Mouse (Mus musculus) CH12.LX (cell line): ENCODE results near the gene Cdr2. TPM values are rescaled to one million over a fixed set of nuclear protein-coding genes. Genes with fewer than 3 reads are reported as not detected.

ENCODE experiments used
- DNase-seq: peaks from one replicate; pipeline ENCODE4 v3.0.0-alpha.2; 2013; ENCODE audit errors: extremely low read depth
- H3K27ac ChIP-seq: 2 replicates; pipeline ENCODE4 v1.5.1; 2012; ENCODE audit warnings: low read depth, mild to moderate bottlenecking, control low read depth, moderate library complexity; ENCODE audit not compliant: insufficient read depth
- H3K27me3 ChIP-seq: replicated peaks from 2 replicates; pipeline ENCODE3; 2012; ENCODE audit warnings: inconsistent platforms
- H3K36me3 ChIP-seq, 2 experiments: replicated peaks in 1 of 2; 2 replicates each; pipeline versions ENCODE3 to v1.6.1; 2012; ENCODE audit warnings: inconsistent platforms in 1 of 2, low read length in 1 of 2, mild to moderate bottlenecking in 1 of 2, mixed read lengths in 1 of 2, moderate library complexity in 1 of 2; ENCODE audit not compliant: control insufficient read depth in 1 of 2, insufficient read depth in 1 of 2
- H3K4me1 ChIP-seq, 2 experiments: 2 replicates each; pipeline ENCODE4 v1.6.1; 2012; ENCODE audit warnings: inconsistent platforms in 1 of 2, moderate library complexity in 1 of 2; ENCODE audit not compliant: insufficient read depth in 2 of 2, control insufficient read depth in 1 of 2
- H3K4me2 ChIP-seq: 2 replicates; pipeline ENCODE4 v1.6.1; 2012; ENCODE audit warnings: low read depth, mild to moderate bottlenecking, control low read depth; ENCODE audit not compliant: poor library complexity, insufficient read depth, severe bottlenecking
- H3K4me3 ChIP-seq, 3 experiments: fragments of 150-350 bp in 1 of 3; sonication (generic) in 1 of 3; replicated peaks in 1 of 3; 2 replicates each; pipeline versions ENCODE3 to v1.5.1; 2011 to 2012; ENCODE audit warnings: low read depth in 2 of 3, low read length in 2 of 3, mild to moderate bottlenecking in 2 of 3, moderate library complexity in 2 of 3, control low read depth in 1 of 3, improper control_type of control experiment in 1 of 3, inconsistent platforms in 1 of 3, mixed read lengths in 1 of 3; ENCODE audit not compliant: poor library complexity in 1 of 3
- H3K79me2 ChIP-seq: replicated peaks from 2 replicates; pipeline ENCODE4 v1.6.1; 2012; ENCODE audit warnings: mild to moderate bottlenecking, moderate library complexity; ENCODE audit not compliant: control insufficient read depth, poor library complexity, insufficient read depth, severe bottlenecking; ENCODE audit errors: extremely low read depth
- H3K9ac ChIP-seq: 2 replicates; pipeline ENCODE4 v1.6.1; 2012; ENCODE audit warnings: low read depth, mild to moderate bottlenecking, control low read depth, moderate library complexity; ENCODE audit not compliant: insufficient read depth
- H3K9me3 ChIP-seq: replicated peaks from 2 replicates; pipeline ENCODE3; 2012; ENCODE audit warnings: low read length, inconsistent platforms, mixed read lengths
- BHLHE40 ChIP-seq: IDR thresholded peaks from 2 replicates; pipeline ENCODE4 v1.6.1; 2011; ENCODE audit warnings: mild to moderate bottlenecking, low read depth, low read length, improper control_type of control experiment
- CHD1 ChIP-seq: IDR thresholded peaks from 2 replicates; pipeline ENCODE4 v1.6.1; 2012; ENCODE audit warnings: low read depth, low read length, improper control_type of control experiment, inconsistent platforms
- CHD2 ChIP-seq: IDR thresholded peaks from 2 replicates; pipeline ENCODE4 v1.6.1; 2011; ENCODE audit warnings: low read length, improper control_type of control experiment
- CTCF ChIP-seq, 2 experiments: IDR thresholded peaks in 1 of 2; conservative IDR thresholded peaks in 1 of 2; 2 replicates each; pipeline ENCODE4 v1.5.1; 2011 to 2012; ENCODE audit warnings: low read depth in 2 of 2, low read length in 2 of 2, improper control_type of control experiment in 1 of 2, inconsistent platforms in 1 of 2, mild to moderate bottlenecking in 1 of 2, moderate library complexity in 1 of 2
- E2F4 ChIP-seq: IDR thresholded peaks from 2 replicates; pipeline ENCODE4 v1.6.1; 2011; ENCODE audit warnings: low read depth, low read length, improper control_type of control experiment; ENCODE audit not compliant: insufficient replicate concordance
- ELF1 ChIP-seq: IDR thresholded peaks from 2 replicates; pipeline ENCODE4 v1.6.1; 2014; ENCODE audit warnings: low read depth, mild to moderate bottlenecking, inconsistent platforms, low read length, improper control_type of control experiment
- EP300 ChIP-seq: IDR thresholded peaks from 2 replicates; pipeline ENCODE4 v1.6.1; 2011; ENCODE audit warnings: low read length, improper control_type of control experiment
- ETS1 ChIP-seq: conservative IDR thresholded peaks from 2 replicates; pipeline ENCODE4 v1.6.1; 2012; ENCODE audit warnings: low read depth, mild to moderate bottlenecking, inconsistent platforms, low read length, improper control_type of control experiment, moderate library complexity
- GABPA ChIP-seq: IDR thresholded peaks from 2 replicates; pipeline ENCODE4 v1.6.1; 2012; ENCODE audit warnings: low read depth, low read length, improper control_type of control experiment, inconsistent platforms; ENCODE audit not compliant: insufficient replicate concordance
- HCFC1 ChIP-seq: IDR thresholded peaks from 2 replicates; pipeline ENCODE4 v1.6.1; 2012; ENCODE audit warnings: low read depth, mild to moderate bottlenecking, inconsistent platforms, low read length, improper control_type of control experiment
- IRF4 ChIP-seq: IDR thresholded peaks from 2 replicates; pipeline ENCODE4 v1.6.1; 2014; ENCODE audit warnings: low read depth, mild to moderate bottlenecking, inconsistent platforms, low read length, improper control_type of control experiment
- JUND ChIP-seq: conservative IDR thresholded peaks from 2 replicates; pipeline ENCODE4 v1.6.1; 2011; ENCODE audit warnings: low read depth, low read length, improper control_type of control experiment
- KAT2A ChIP-seq: IDR thresholded peaks from 2 replicates; pipeline ENCODE4 v1.6.1; 2012; ENCODE audit warnings: low read length, improper control_type of control experiment, inconsistent platforms; ENCODE audit not compliant: insufficient replicate concordance
- MAFK ChIP-seq: IDR thresholded peaks from 2 replicates; pipeline ENCODE4 v1.6.1; 2011; ENCODE audit warnings: low read length, improper control_type of control experiment; ENCODE audit not compliant: insufficient replicate concordance
- MAZ ChIP-seq: IDR thresholded peaks from 2 replicates; pipeline ENCODE4 v1.6.1; 2012; ENCODE audit warnings: low read depth, mild to moderate bottlenecking, inconsistent platforms, low read length, improper control_type of control experiment, moderate library complexity
- MEF2A ChIP-seq: IDR thresholded peaks from 2 replicates; pipeline ENCODE4 v1.6.1; 2014; ENCODE audit warnings: low read depth, mild to moderate bottlenecking, inconsistent platforms, low read length, improper control_type of control experiment, borderline replicate concordance
- MXI1 ChIP-seq: IDR thresholded peaks from 2 replicates; pipeline ENCODE4 v1.6.1; 2011; ENCODE audit warnings: mild to moderate bottlenecking, low read depth, low read length, improper control_type of control experiment
- MYC ChIP-seq: IDR thresholded peaks from 2 replicates; pipeline ENCODE4 v1.6.1; 2011; ENCODE audit warnings: low read depth, mild to moderate bottlenecking, improper control_type of control experiment, low read length
- NRF1 ChIP-seq: IDR thresholded peaks from 2 replicates; pipeline ENCODE4 v1.6.1; 2014; ENCODE audit warnings: low read depth, mild to moderate bottlenecking, inconsistent platforms, low read length, improper control_type of control experiment, moderate library complexity
- PAX5 ChIP-seq: IDR thresholded peaks from 2 replicates; pipeline ENCODE4 v1.6.1; 2012; ENCODE audit warnings: low read length, inconsistent platforms, mixed read lengths
- POLR2A ChIP-seq: IDR thresholded peaks from 2 replicates; pipeline ENCODE4 v1.6.1; 2011; ENCODE audit warnings: low read depth, mild to moderate bottlenecking, improper control_type of control experiment, low read length
- POLR2AphosphoS2 ChIP-seq: IDR thresholded peaks from 2 replicates; pipeline ENCODE4 v1.6.1; 2011; ENCODE audit warnings: low read depth, low read length, improper control_type of control experiment
- RAD21 ChIP-seq: IDR thresholded peaks from 2 replicates; pipeline ENCODE4 v1.6.1; 2011; ENCODE audit warnings: low read depth, mild to moderate bottlenecking, low read length, improper control_type of control experiment, moderate library complexity
- SIN3A ChIP-seq: IDR thresholded peaks from 2 replicates; pipeline ENCODE4 v1.6.1; 2012; ENCODE audit warnings: low read length, improper control_type of control experiment, inconsistent platforms
- TBP ChIP-seq: conservative IDR thresholded peaks from 2 replicates; pipeline ENCODE4 v1.6.1; 2011; ENCODE audit warnings: low read depth, low read length, improper control_type of control experiment
- TCF12 ChIP-seq: IDR thresholded peaks from 2 replicates; pipeline ENCODE4 v1.6.1; 2014; ENCODE audit warnings: low read depth, mild to moderate bottlenecking, inconsistent platforms, low read length, improper control_type of control experiment
- UBTF ChIP-seq: IDR thresholded peaks from 2 replicates; pipeline ENCODE4 v1.6.1; 2012; ENCODE audit warnings: low read depth, mild to moderate bottlenecking, inconsistent platforms, low read length, improper control_type of control experiment, moderate library complexity
- USF2 ChIP-seq: conservative IDR thresholded peaks from 2 replicates; pipeline ENCODE4 v1.6.1; 2011; ENCODE audit warnings: low read depth, low read length, improper control_type of control experiment
- ZC3H11A ChIP-seq: IDR thresholded peaks from 2 replicates; pipeline ENCODE4 v1.6.1; 2012; ENCODE audit warnings: low read depth, mild to moderate bottlenecking, inconsistent platforms, low read length, improper control_type of control experiment
- ZMIZ1 ChIP-seq: IDR thresholded peaks from 2 replicates; pipeline ENCODE4 v1.6.1; 2012; ENCODE audit warnings: low read depth, mild to moderate bottlenecking, inconsistent platforms, low read length, improper control_type of control experiment
- ZNF384 ChIP-seq: IDR thresholded peaks from 2 replicates; pipeline ENCODE4 v1.6.1; 2012; ENCODE audit warnings: low read depth, low read length, improper control_type of control experiment, inconsistent platforms
- dilution Hi-C: fragments of 300-500 bp; cut with MboI; formaldehyde crosslinking; loops from 2 replicates; pipeline ENCODE4 v1.14.3; 2020; ENCODE audit warnings: low sequenced_read_pairs; ENCODE audit not compliant: extremely low pct_unique_long_range_greater_than_20kb, extremely low pct_ligation_motif_present
- in situ Hi-C: fragments of 300-500 bp; cut with MboI; formaldehyde crosslinking; loops from 3 replicates; pipeline ENCODE4 v1.14.3; 2019; ENCODE audit warnings: low sequenced_read_pairs, low pct_ligation_motif_present, low pct_unique_long_range_greater_than_20kb, mixed read lengths
- polyA plus RNA-seq: library from polyadenylated mRNA; unstranded; fragments of >175 nt; gene quantifications from 2 replicates; pipeline ENCODE4 v1.2.1, GENCODE M21; 2012; ENCODE audit warnings: low read depth; ENCODE audit not compliant: insufficient read length
- total RNA-seq, 2 experiments: library from RNA; depleted of rRNA; stranded (reverse); fragments of 300-350 nt in 1 of 2; fragments of >200 nt in 1 of 2; gene quantifications; 2 replicates each; pipeline ENCODE4 v1.2.3; 2012 to 2014

Cdr2 gene
- total and polyA plus RNA-seq, 3 experiments, result 5.7 to 9.5 (median 8.7) TPM

- dilution Hi-C loops, result no loop called here
- peak; percentile 94 for DNase-seq
- H3K27ac ChIP-seq, result 0 out of 2 replicates have a peak overlapping the region, but pooled peaks have one; percentile 80
Observed at GRCm38 (mm10) chr7:120918526-120918962, 63.6 kb downstream of the Cdr2 start.

GRCm38 (mm10) chr7:120917592-120918461 is 64.3 kb downstream of the Cdr2 start, which contains the start of gene Polr3e:
Gene Polr3e (plus strand): TSS chr7:120917744.
- Histone ChIP-seq H3K36me3 (peaks cover 3 to 28% of the 10 kb centered on the region in 2 experiments), H3K27ac (peak within 1 kb of the TSS; percentile 80), H3K27me3 (no peaks in the 10 kb centered on the region), H3K4me1 (peaks cover 0 to 32% of the 10 kb centered on the region in 2 experiments; a peak in 2 of 4 replicates), H3K79me2 (peaks cover 27% of the 10 kb centered on the region), H3K4me2 (peak within 1 kb of the TSS; percentile 79), H3K9ac (peak within 1 kb of the TSS; percentile 90), H3K9me3 (no peaks in the 10 kb centered on the region), H3K4me3 (peak within 1 kb of the TSS; percentile 71 to 90 (median 88))
- DNase-seq, result peak; percentile 97
- dilution Hi-C loops, result no loop called here
- in situ Hi-C loops, result no loop called here
- peak; percentile 16; the same call in 1 of the 2 replicates for TF ChIP-seq ETS1
- TF ChIP-seq CHD1, result no peak
- TF ChIP-seq MAZ, result peak; percentile 84; the same call in 1 of the 2 replicates
- TF ChIP-seq CTCF (conservative IDR thresholded peaks at IDR 0.05 in 1 of 2, IDR thresholded peaks at IDR 0.05 in 1 of 2; ENCODE audit: low read depth in 2 of 2, low read length in 2 of 2), result peak in 1 of 2 experiments; percentile 90; a peak in 2 of 4 replicates
- peak; percentile 45 for TF ChIP-seq BHLHE40
- peak; percentile 71 for TF ChIP-seq HCFC1
- peak; percentile 84 for TF ChIP-seq SIN3A
- TF ChIP-seq ZNF384, result no peak
- TF ChIP-seq UBTF, result peak; percentile 90
- TF ChIP-seq NRF1, result peak; percentile 65
- TF ChIP-seq ZC3H11A, result no peak; the same call in 1 of the 2 replicates
- TF ChIP-seq ZMIZ1, result 0 out of 2 replicates have a peak, but pooled peaks have one; percentile 30
- no peak; the same call in none of the 2 replicates for TF ChIP-seq IRF4
- no peak for TF ChIP-seq GABPA
- no peak for TF ChIP-seq JUND
- no peak for TF ChIP-seq PAX5
- 0 out of 2 replicates have a peak, but pooled peaks have one; percentile 38 for TF ChIP-seq E2F4
- TF ChIP-seq TCF12, result peak; percentile 73; the same call in 1 of the 2 replicates

More at GRCm38 (mm10) chr7:120918526-120918962, 63.6 kb downstream of the Cdr2 start:
- peak overlapping the region; percentile 90 for H3K9ac ChIP-seq
- H3K4me3 ChIP-seq, result peak overlapping the region; percentile 71 to 90 (median 88)
- H3K9me3 ChIP-seq, result no peaks in the 10 kb centered on the region
- H3K4me2 ChIP-seq, result peak overlapping the region; percentile 32
- in situ Hi-C loops, result no loop called here
- TF ChIP-seq TCF12, result no peak; the same call in 1 of the 2 replicates
- TF ChIP-seq HCFC1, result no peak
- no peak; the same call in 1 of the 2 replicates for TF ChIP-seq JUND
- TF ChIP-seq ELF1, result peak; percentile 97
- TF ChIP-seq MXI1, result peak; percentile 31; the same call in 1 of the 2 replicates
- TF ChIP-seq E2F4, result peak; percentile 78; the same call in 1 of the 2 replicates
- no peak for TF ChIP-seq EP300
- TF ChIP-seq IRF4, result 0 out of 2 replicates have a peak, but pooled peaks have one; percentile 14
- TF ChIP-seq POLR2AphosphoS2, result peak; percentile 99
- no peak for TF ChIP-seq ZNF384
- peak; percentile 18; the same call in 1 of the 2 replicates for TF ChIP-seq USF2
- TF ChIP-seq POLR2A, result peak; percentile 50; the same call in 1 of the 2 replicates
- no peak for TF ChIP-seq MYC
- peak; percentile 68 for TF ChIP-seq NRF1
- TF ChIP-seq MEF2A, result peak; percentile 53; the same call in 1 of the 2 replicates
- peak; percentile 85; the same call in 1 of the 2 replicates for TF ChIP-seq KAT2A
- no peak for TF ChIP-seq PAX5
- no peak for TF ChIP-seq RAD21
- TF ChIP-seq ZMIZ1, result peak; percentile 87
- TF ChIP-seq CHD2, result peak; percentile 78
- peak; percentile 98 for TF ChIP-seq MAFK
- TF ChIP-seq ETS1, result peak; percentile 50; the same call in 1 of the 2 replicates
- peak; percentile 100 for TF ChIP-seq TBP
- TF ChIP-seq BHLHE40, result 0 out of 2 replicates have a peak, but pooled peaks have one; percentile 5
- TF ChIP-seq CHD1, result no peak
- TF ChIP-seq, all 38 proteins: peak for 16
- Histone ChIP-seq H3K79me2 (peaks cover 27% of the 10 kb centered on the region), H3K36me3 (peaks cover 7 to 35% of the 10 kb centered on the region in 2 experiments), H3K4me1 (peaks cover 0 to 32% of the 10 kb centered on the region in 2 experiments; a peak in 2 of 4 replicates), H3K27me3 (no peaks in the 10 kb centered on the region)
